Mouse (Mus musculus) ES-E14 (cell line): ENCODE data around the gene Bcas3.

Source experiments
- HCFC1 ChIP-seq: IDR thresholded peaks from 2 replicates; pipeline ENCODE4 v1.6.1; 2012; ENCODE audit warnings: low read length, inconsistent platforms, borderline replicate concordance; ENCODE audit not compliant: insufficient read depth
- MAFK ChIP-seq: IDR thresholded peaks from 2 replicates; pipeline ENCODE4 v1.6.1; 2014; ENCODE audit warnings: mild to moderate bottlenecking, low read depth, low read length, inconsistent platforms; ENCODE audit not compliant: insufficient read depth

- TF ChIP-seq MAFK: no peak
- TF ChIP-seq HCFC1: no peak
Observed at GRCm38 (mm10) chr11:85818401-85818800, 465.4 kb downstream of the Bcas3 start.
